Mouse (Mus musculus) spleen, postnatal 36 days (tissue): ENCODE measurements around the gene Aplnr.

Source experiments
- DNase-seq, 2 experiments: peaks; one replicate each; pipeline ENCODE4 v3.0.0; 2022; ENCODE audit warnings: low spot score in 2 of 2, mixed read lengths in 1 of 2

Aplnr gene

DNA sequence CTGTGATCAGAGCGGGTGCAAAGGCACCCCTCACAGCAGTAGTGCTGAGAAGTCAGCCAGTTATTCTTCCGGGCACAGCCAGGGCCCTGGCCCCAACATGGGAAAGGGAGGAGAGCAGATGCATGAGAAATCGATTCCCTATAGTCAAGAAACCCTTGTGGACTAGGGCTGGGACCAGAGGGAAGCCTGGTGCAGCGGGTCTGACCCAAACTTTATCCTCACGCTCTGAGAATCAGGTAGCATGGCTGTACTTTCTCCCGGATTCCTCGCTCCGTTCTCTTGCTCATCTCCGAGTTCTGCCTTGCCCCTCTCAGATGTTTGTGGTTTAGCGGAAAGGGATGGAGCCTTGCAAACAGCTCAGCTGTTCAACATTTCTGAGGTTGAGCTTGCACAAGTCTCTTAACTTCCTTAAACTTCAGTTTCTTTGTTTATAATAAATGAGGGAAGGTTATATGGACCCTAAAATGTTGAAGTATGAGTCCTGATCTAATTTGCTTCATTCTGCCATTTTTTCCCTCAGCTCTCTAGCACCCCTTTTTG, 1.6 kb downstream of the Aplnr start:
- DNase-seq, result no peak

GRCm38 (mm10) chr2:85138143-85138542, 2.1 kb downstream of the Aplnr start:
- no peak for DNase-seq

DNA sequence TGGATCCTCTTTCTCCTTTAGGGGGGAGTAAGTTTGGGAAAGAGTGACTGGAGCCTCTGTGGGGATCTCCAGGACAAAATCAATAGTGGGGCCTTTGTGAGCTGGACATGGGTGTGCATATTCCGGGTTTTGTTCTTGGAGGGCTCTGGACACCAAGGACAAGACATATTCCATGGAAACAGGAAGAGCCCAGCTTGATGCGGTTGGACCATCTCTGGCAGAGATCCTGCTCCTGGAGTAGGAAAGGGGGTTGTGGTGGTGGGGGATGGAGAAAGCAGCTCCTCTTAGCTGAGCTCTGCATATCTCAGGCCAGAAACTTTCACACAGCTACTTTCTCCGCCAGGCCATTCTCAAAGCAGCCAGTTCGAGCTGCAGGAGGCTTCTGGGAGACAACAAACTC, 3.4 kb downstream of the Aplnr start:
- DNase-seq, result no peak

DNA sequence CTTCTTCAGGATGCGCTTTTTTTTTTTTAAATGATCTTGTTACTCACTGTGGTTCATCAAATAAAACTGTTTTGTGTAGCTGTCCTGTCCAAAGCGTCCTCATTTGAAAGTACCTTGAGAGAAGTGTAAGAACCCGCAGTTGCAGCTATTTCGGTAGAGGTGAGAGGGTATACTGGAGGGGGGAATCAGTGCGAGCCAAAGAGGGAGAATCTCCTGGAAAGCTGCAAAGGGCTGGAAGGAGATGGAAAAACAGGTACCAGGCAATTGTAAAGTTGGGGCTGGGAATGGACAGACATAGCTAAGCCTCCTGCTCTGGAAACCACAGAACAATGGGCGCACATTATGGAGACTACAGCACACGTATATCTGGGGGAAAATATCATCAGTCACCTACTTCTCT, 3.8 kb downstream of the Aplnr start:
- DNase-seq, result no peak

- no peak for DNase-seq
Measured at GRCm38 (mm10) chr2:85140833-85141232, 4.8 kb downstream of the Aplnr start.

- no peak for DNase-seq
Measured at GRCm38 (mm10) chr2:85144908-85145307, 8.9 kb downstream of the Aplnr start.

DNA sequence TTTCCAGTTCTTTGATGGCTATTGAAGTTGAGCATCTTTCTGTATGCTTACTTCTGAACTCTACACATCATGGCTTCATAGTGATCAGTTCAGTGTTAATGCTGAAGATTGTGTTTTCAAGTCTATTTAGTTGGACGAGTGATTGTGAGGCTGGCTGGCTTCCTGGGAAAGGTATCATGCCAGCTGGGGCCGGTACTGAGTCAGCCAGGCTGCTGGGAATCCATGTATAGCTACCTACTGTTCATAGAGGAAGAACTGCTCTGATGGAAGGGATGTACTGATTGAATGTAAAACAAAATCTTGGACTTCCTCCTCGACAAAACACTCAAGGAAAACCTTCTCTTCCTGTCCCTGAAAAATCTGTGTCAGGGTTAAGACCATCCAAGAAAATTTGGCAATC, 9.3 kb downstream of the Aplnr start:
- DNase-seq, result no peak

- no peak for DNase-seq
Measured at GRCm38 (mm10) chr2:85147481-85147880, 11.5 kb downstream of the Aplnr start.

DNA sequence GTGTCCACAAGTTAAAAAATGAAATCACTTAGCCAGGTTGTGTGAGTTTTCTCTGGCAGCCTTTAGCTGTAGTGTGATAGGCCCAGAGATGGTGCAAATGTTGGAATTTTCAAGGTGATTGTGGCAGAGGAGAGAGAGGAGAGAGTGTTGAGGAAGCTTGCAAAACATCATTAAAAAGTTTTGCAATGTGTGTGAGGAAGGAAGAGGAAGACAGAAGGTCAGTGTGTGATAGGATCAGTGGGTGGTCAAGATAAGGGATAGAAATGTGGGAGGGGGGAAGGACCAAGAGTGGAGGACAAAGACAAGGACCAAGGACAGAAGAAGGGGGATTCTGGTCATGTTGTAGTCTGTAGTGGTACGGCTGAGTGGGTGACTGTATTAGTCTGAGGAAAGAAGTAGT, 14.3 kb downstream of the Aplnr start:
- DNase-seq, result no peak

GRCm38 (mm10) chr2:85151233-85151632, 15.2 kb downstream of the Aplnr start:
- DNase-seq, result no peak

DNA sequence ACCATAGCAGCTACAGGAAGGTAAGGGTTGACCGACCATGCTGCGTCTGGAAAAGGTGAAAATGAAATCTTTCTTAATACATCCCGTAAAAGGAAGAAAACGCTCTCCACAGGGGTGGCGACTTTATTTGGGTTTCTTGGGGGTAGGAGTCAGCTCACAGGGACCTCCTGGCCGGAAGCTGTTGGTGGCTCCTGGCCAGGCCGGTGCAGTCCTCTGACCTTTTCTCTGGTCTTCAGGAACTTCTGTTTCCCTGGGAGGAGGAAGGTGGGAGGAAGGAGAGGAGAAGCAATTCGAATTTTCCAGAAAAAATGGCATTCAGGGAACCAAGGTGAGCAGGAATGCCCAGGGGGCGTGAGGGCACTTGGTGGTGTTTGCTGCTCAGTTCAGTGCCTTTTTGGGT, 19.3 kb downstream of the Aplnr start:
- DNase-seq, result no peak

DNA sequence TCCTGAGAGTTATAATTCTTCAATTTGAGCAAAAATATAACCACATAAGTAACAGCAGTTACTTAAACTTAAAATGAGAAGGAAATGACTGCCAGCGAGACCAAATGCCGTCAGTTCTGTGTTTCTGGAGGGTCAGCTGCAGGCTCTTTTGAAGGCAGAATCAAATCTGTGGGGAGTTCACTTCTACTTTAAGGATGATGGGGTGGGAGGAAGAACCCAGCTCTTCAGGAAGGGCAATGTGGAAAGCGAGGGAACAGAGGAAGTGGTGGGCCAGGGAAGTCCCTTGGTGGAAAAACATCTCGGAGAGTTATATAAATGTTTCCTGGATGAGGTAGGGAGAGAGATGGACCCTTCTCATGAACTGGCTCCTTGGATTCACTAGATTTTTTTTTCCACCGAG, 20.1 kb downstream of the Aplnr start:
- no peak for DNase-seq

- no peak for DNase-seq
Measured at GRCm38 (mm10) chr2:85157382-85157781, 21.4 kb downstream of the Aplnr start.

GRCm38 (mm10) chr2:85160901-85161637, 25.0 kb downstream of the Aplnr start:
- DNase-seq, result no peak

- DNase-seq, result no peak
Measured at GRCm38 (mm10) chr2:85161638-85162093, 25.6 kb downstream of the Aplnr start.

DNA sequence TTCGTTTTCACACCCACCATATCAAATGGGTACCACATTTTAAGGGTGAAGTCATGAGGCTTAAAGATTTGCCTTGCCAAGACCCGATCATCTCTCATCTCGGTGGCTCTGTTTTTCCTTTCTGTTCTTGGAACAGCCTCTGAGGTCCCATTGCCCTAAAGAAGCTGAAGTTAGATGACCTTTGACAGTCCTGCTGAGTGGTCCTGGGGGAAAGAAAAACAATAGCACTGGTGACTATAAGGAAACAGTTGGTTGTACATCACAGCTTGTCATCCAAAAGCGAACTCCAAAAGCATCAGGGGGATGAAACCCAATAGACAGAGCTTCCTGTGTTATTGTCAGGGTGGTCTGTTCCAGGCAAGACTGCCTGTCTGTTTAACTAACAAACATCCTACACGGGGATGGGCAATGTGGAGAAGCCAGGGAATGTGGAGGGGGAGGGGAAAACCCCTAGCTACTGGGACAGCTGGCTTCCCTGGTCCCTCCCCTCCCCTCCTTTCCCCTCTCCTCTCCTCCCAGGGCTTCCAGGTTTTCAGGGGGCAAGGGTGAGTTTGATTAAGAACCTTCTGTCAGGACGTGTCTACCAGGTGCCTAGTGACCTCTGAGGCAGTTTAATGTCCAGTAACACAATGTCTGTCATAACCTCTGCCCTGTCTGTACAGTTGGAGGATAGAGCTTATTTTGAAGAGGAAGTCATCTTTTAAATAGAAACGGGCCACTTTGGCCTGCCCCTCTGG, 27.5 kb downstream of the Aplnr start:
- no peak for DNase-seq

GRCm38 (mm10) chr2:85167624-85168023, 31.6 kb downstream of the Aplnr start:
- no peak for DNase-seq

DNA sequence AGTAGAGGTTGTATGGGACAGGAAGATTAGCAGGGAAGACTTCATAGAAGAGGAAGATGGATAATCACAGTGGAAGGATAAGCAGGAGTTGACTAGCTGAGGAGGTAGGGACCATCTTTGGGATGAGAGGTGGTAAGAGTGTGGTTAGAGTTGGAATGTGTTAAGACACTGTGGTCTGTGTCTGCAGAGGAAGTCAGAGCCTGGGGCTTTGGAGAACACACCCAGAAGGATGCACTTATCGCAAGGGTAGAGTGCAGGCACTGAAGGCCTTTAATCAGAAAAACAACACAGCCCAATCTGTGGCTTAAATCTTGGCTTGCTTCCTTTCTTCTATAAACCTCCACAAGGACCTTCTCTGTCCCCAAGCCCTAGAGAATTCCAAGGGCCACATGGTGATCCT, 32.3 kb downstream of the Aplnr start:
- no peak for DNase-seq

DNA sequence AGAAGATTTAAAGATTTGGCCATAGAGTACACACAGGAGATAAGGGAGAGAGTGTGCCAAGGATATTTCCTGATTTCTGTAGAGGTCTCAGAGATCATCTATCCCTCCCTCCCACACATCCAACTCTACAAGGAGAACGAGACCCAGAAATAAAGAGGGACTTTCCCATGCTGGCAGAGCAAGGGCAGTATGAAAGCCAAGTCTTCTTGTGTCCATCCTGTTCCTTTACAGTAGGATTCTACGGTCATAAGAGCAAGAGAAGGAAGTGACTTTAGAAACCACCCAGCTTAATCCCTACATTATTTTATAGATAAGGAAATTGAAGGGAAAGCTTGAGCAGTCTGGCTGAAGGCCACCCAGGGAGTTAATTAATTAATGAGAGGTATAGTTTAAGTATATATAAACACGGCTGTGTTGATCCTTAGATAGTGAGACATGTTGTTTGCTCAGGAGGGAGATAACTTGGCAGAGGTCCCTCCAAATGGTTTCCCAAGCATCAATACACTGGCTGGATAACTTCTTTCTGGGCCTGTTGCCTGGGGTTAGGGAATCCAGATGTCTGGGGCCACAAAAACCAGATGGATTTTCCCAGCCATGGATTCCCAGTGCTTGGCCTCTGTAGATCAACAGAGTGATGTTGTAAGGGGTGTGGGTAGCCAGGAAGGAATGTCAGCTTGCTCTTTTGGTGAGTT, 36.2 kb downstream of the Aplnr start:
- no peak for DNase-seq

- DNase-seq, result no peak
Measured at GRCm38 (mm10) chr2:85172763-85173103, 36.7 kb downstream of the Aplnr start.

DNA sequence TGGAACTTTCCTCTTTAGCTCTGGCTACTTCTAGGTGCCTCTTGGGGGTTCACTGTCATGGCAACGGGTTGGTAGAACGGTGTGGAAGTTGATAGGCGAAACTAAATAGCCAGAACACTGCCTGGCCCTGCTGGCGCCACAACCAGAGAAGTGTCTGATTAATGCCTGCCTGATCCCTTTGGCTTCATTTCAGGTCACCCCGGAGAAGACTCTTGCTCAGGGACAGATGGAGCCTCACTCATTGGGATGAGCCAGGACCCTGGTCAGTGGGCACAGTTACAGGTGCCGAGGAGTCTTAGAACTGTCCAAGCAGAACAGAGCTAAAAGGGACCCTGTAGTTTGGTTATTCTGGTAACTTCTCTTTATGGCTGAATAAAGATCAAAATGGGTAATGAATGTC, 37.5 kb downstream of the Aplnr start:
- no peak for DNase-seq

- no peak for DNase-seq
Measured at GRCm38 (mm10) chr2:85178139-85178800, 42.2 kb downstream of the Aplnr start.
